In genomic region chr16:44507027-44507929, GRCm38 (mm10) we compare ENCODE assay signal across 11 mouse cellular contexts. TPM values are rescaled to one million over a fixed set of nuclear protein-coding genes. Genes with fewer than 3 reads are reported as not detected.
DNase-seq lines count a peak whose midpoint lies in the region; ATAC-seq and TF ChIP-seq lines count a peak whose summit lies in the region.
"Had no signal": no experiment of that assay in that cellular context is flagged by ENCODE, and none has a peak within 500 bp of the region (broad histone marks: within the 10 kb centered on the region; RNA-seq: fewer than 3 reads in every experiment).

No protein-coding gene starts in this region.

- no peak for TF ChIP-seq CTCF in brain, embryonic 14.5 days (IDR thresholded peaks at IDR 0.05; ENCODE audit: borderline replicate concordance, extremely low read depth, insufficient read depth, insufficient read length)

- no peak for TF ChIP-seq POLR2A in brain, embryonic 14.5 days (IDR thresholded peaks at IDR 0.05; ENCODE audit: borderline replicate concordance, extremely low read depth, insufficient read depth, insufficient read length, poor library complexity, severe bottlenecking)

- peak overlapping the region; percentile 40; the same call in 1 of the 2 replicates for H3K27ac ChIP-seq in hindbrain, embryonic 12.5 days
- H3K27ac ChIP-seq in midbrain, embryonic 10.5 days (replicated peaks): peak overlapping the region; percentile 15; the same call in 1 of the 2 replicates

- H3K4me1 ChIP-seq in hindbrain, embryonic 12.5 days: peaks cover 7% of the 10 kb centered on the region
- peaks cover 12% of the 10 kb centered on the region; the same call in 1 of the 2 replicates for H3K4me1 ChIP-seq in midbrain, embryonic 10.5 days

- no peak overlapping the region for H3K4me2 ChIP-seq in hindbrain, embryonic 12.5 days (replicated peaks)

- H3K9me3 ChIP-seq in hindbrain, embryonic 12.5 days (replicated peaks): no peaks in the 10 kb centered on the region
- peaks cover 11% of the 10 kb centered on the region; the same call in 1 of the 2 replicates for H3K9me3 ChIP-seq in midbrain, embryonic 10.5 days (replicated peaks)
- H3K9me3 ChIP-seq: G1E had no signal

- no peak overlapping the region for H3K4me3 ChIP-seq in hindbrain, embryonic 12.5 days
- H3K4me3 ChIP-seq in midbrain, embryonic 10.5 days: no peak overlapping the region

- peak; percentile 11; the same call in 1 of the 2 replicates for ATAC-seq in hindbrain, embryonic 12.5 days (ENCODE audit: low FRiP score)
- ATAC-seq: inflammation-experienced regulatory T-cells, adult 6 months had no signal

- H3K9ac ChIP-seq in hindbrain, embryonic 12.5 days: no peak overlapping the region

- peaks cover 44% of the 10 kb centered on the region for H3K36me3 ChIP-seq in hindbrain, embryonic 12.5 days
- peaks cover 100% of the 10 kb centered on the region for H3K36me3 ChIP-seq in midbrain, embryonic 10.5 days
- H3K36me3 ChIP-seq: G1E had no signal

- WGBS in hindbrain, embryonic 12.5 days: 65% methylated on average over 10 of the region's 10 CpGs
- WGBS in midbrain, embryonic 10.5 days: 74% methylated on average over 10 of the region's 10 CpGs

- peak; percentile 37 for DNase-seq in embryo, embryonic 11 days
- DNase-seq in embryo, embryonic 10.5 days (ENCODE audit: low spot score): no peak
- peak; percentile 72 for DNase-seq in brain, embryonic 14.5 days (ENCODE audit: low read depth)
- DNase-seq in midbrain, embryonic 10.5 days (ENCODE audit: low spot score): no peak
- DNase-seq in testis, postnatal 10 days (ENCODE audit: low spot score): no peak
- no peak for DNase-seq in c-Kit-positive CD71-positive TER-119-positive erythroid progenitor cells, embryonic 14.5 days (ENCODE audit: low spot score)
- DNase-seq in yolk sac, embryonic 10.5 days (ENCODE audit: low spot score): no peak
- DNase-seq: adrenal gland, postnatal 36 days had no signal

- no peaks in the 10 kb centered on the region for H3K27me3 ChIP-seq in hindbrain, embryonic 12.5 days
- no peaks in the 10 kb centered on the region for H3K27me3 ChIP-seq in midbrain, embryonic 10.5 days (ENCODE audit: low read depth, poor library complexity, severe bottlenecking)

RNA-seq across cellular contexts. Expression of gene Boc, which starts 51.4 kb away (rescaled TPM):
- polyA plus RNA-seq in brain, embryonic 14.5 days (2012; rRNA removed): 20.2 and 20.5 TPM in 2 replicates
- polyA plus RNA-seq in hindbrain, embryonic 12.5 days (2016; fragmentation: Nextera tagmentation; extraction: Ambion mirVana): 35.5 and 37.5 TPM in 2 replicates
- 30.8 and 37.1 TPM in 2 replicates for polyA plus RNA-seq in midbrain, embryonic 10.5 days (2016; fragmentation: Nextera tagmentation; extraction: Ambion mirVana)
- polyA plus RNA-seq: G1E had no signal

Comparison
In these comparisons a context has a peak if more than half of its experiments do, and no peak if none do; other contexts are left out.
1. DNase-seq: peak in embryo, embryonic 11 days (single experiment) and brain, embryonic 14.5 days (single experiment); none in embryo, embryonic 10.5 days (single experiment), midbrain, embryonic 10.5 days (single experiment), testis, postnatal 10 days (single experiment), c-Kit-positive CD71-positive TER-119-positive erythroid progenitor cells, embryonic 14.5 days (single experiment) and yolk sac, embryonic 10.5 days (single experiment).